Mouse (Mus musculus) liver, embryonic 13.5 days (tissue): ENCODE measurements around the gene Nkg7. TPM values are rescaled to one million over a fixed set of nuclear protein-coding genes. Genes with fewer than 3 reads are reported as not detected.

Source experiments
- ATAC-seq: fragments of 200-750 bp; cut with Nextera tagmentation; 2 replicates; pipeline ENCODE4 v1.8.0; 2017; ENCODE audit warnings: low read depth, mild to moderate bottlenecking, moderate number of reproducible peaks, moderate library complexity
- DNase-seq: peaks from one replicate; pipeline ENCODE4 v3.0.0; 2022
- H3K27ac ChIP-seq: fragments of 300-500 bp; sonication (generic); 2 replicates; pipeline ENCODE4 v1.5.1; 2015; ENCODE audit warnings: moderate library complexity, mild to moderate bottlenecking, inconsistent platforms
- H3K27me3 ChIP-seq: fragments of 300-500 bp; sonication (generic); 2 replicates; pipeline ENCODE4 v1.6.1; 2015; ENCODE audit warnings: mild to moderate bottlenecking, inconsistent platforms
- H3K36me3 ChIP-seq: fragments of 300-500 bp; sonication (generic); 2 replicates; pipeline ENCODE4 v1.6.1; 2015; ENCODE audit warnings: mild to moderate bottlenecking, inconsistent platforms
- H3K4me1 ChIP-seq: fragments of 300-500 bp; sonication (generic); replicated peaks from 2 replicates; pipeline ENCODE4 v1.6.1; 2015; ENCODE audit warnings: inconsistent platforms
- H3K4me2 ChIP-seq: fragments of 300-500 bp; sonication (generic); 2 replicates; pipeline ENCODE4 v1.6.1; 2015; ENCODE audit warnings: inconsistent platforms, mild to moderate bottlenecking, moderate library complexity
- H3K4me3 ChIP-seq: fragments of 300-500 bp; sonication (generic); replicated peaks from 2 replicates; pipeline ENCODE4 v1.5.1; 2015; ENCODE audit warnings: mild to moderate bottlenecking, inconsistent platforms
- H3K9ac ChIP-seq: fragments of 300-500 bp; sonication (generic); 2 replicates; pipeline ENCODE4 v1.6.1; 2015; ENCODE audit warnings: mild to moderate bottlenecking, inconsistent platforms
- H3K9me3 ChIP-seq: fragments of 300-500 bp; sonication (generic); replicated peaks from 2 replicates; pipeline ENCODE4 v1.6.1; 2016; ENCODE audit warnings: inconsistent platforms
- WGBS: fragments of 180-500 bp; shearing (Covaris S2); methylation state at CpG from one replicate; pipeline ENCODE4 v1.1.7; 2015; ENCODE audit not compliant: insufficient replicate concordance; 5-methylcytosine and 5-hydroxymethylcytosine counted together
- polyA plus RNA-seq: library from polyadenylated mRNA; unstranded; fragments of >200 nt; fragmentation: Nextera tagmentation; extraction: Ambion mirVana; gene quantifications from 2 replicates; pipeline ENCODE4 v1.2.1, GENCODE M21; 2015

The Nkg7 gene
- polyA plus RNA-seq, 1 experiment from 2014 or later, result 9.6 TPM

- WGBS, result 53% methylated on average over 3 of the region's 3 CpGs
- H3K36me3 ChIP-seq, result no peaks in the 10 kb centered on the region
- no peak for ATAC-seq
Measured at GRCm38 (mm10) chr7:43423991-43424625, 12.8 kb upstream of the Nkg7 start.

GRCm38 (mm10) chr7:43427406-43427805 lies 9.5 kb upstream of the Nkg7 start, which contains the start of gene Lim2:
Gene Lim2, plus strand, starts transcription at chr7:43427670.
- H3K27ac ChIP-seq, result no peak within 1 kb of the TSS
- no peaks in the 10 kb centered on the region for H3K27me3 ChIP-seq

More at GRCm38 (mm10) chr7:43423991-43424625, 12.8 kb upstream of the Nkg7 start:
- H3K4me3 ChIP-seq, result no peak overlapping the region
- H3K27ac ChIP-seq, result no peak overlapping the region
- no peak for DNase-seq
- H3K4me1 ChIP-seq, result peaks cover 6% of the 10 kb centered on the region
- no peaks in the 10 kb centered on the region for H3K27me3 ChIP-seq
- no peaks in the 10 kb centered on the region for H3K9me3 ChIP-seq
- no peak overlapping the region for H3K4me2 ChIP-seq
- H3K9ac ChIP-seq, result no peak overlapping the region

GRCm38 (mm10) chr7:43429500-43429899 lies 7.4 kb upstream of the Nkg7 start:
- Histone ChIP-seq H3K9me3 (no peaks in the 10 kb centered on the region), H3K9ac (no peak overlapping the region), H3K4me3 (no peak overlapping the region), H3K4me1 (no peaks in the 10 kb centered on the region), H3K36me3 (no peaks in the 10 kb centered on the region), H3K27ac (no peak overlapping the region), H3K27me3 (no peaks in the 10 kb centered on the region), H3K4me2 (no peak overlapping the region)
- no peak for DNase-seq
- WGBS, result 34% methylated on average over 4 of the region's 4 CpGs
- ATAC-seq, result no peak

More at GRCm38 (mm10) chr7:43427406-43427805, 9.5 kb upstream of the Nkg7 start, which contains the start of gene Lim2:
- no peaks in the 10 kb centered on the region for H3K9me3 ChIP-seq
- ATAC-seq (no peak), DNase-seq (no peak)
- WGBS, result 45% methylated on average over 8 of the region's 8 CpGs
- H3K9ac ChIP-seq, result no peak within 1 kb of the TSS
- no peak within 1 kb of the TSS for H3K4me2 ChIP-seq
- H3K4me1 ChIP-seq, result peaks cover 6% of the 10 kb centered on the region
- no peak within 1 kb of the TSS for H3K4me3 ChIP-seq
- no peaks in the 10 kb centered on the region for H3K36me3 ChIP-seq

DNA sequence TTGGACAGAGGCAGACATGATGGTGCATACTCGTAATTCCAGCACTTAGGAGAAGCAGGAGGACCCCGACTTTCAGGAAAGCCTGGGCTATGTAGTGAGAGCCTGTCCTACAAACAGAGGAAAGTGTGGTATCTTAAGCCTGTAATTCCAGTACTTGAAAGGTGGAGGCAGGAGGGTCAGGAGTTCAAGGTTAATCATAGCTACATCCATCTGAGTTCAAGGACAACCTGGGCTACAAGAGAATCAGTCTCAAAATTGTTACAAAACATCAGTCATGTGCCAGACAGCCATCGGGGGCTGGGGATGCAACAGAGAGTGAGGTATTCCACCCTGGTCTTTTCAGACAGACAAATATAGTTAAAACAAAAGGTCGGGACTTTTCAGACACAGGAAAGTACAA lies 4.0 kb upstream of the Nkg7 start:
- H3K27me3 ChIP-seq, result no peaks in the 10 kb centered on the region
- no peak overlapping the region for H3K27ac ChIP-seq
- ATAC-seq (no peak), DNase-seq (no peak)
- no peaks in the 10 kb centered on the region for H3K36me3 ChIP-seq
- WGBS, result 43% methylated on average over 4 of the region's 4 CpGs
- no peak overlapping the region for H3K9ac ChIP-seq
- H3K4me2 ChIP-seq, result no peak overlapping the region
- no peak overlapping the region for H3K4me3 ChIP-seq
- peaks cover 10% of the 10 kb centered on the region for H3K4me1 ChIP-seq
- no peaks in the 10 kb centered on the region for H3K9me3 ChIP-seq

DNA sequence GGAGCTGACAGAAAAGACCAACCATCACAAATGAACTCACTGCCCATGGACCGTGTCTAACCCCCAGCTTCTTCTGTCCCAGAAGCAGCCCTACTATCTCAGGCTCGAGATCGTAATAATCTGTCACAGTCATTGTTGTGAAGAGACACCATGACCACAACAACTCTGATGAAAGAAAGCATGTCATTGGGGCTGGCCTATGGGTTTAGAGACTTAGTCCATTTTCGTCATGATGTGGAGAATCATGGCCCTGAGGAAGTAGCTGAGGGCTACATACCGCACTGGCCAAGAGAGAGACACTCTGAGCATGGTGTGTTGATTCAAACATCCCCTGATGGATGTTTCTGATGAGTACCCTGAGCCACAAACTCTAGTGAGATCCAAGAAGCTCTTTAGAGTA lies 2.2 kb upstream of the Nkg7 start:
- DNase-seq (no peak), ATAC-seq (no peak)
- Histone ChIP-seq H3K36me3 (no peaks in the 10 kb centered on the region), H3K4me3 (no peak overlapping the region), H3K9ac (no peak overlapping the region), H3K4me1 (peaks cover 10% of the 10 kb centered on the region), H3K9me3 (no peaks in the 10 kb centered on the region), H3K27me3 (no peaks in the 10 kb centered on the region), H3K27ac (no peak overlapping the region), H3K4me2 (no peak overlapping the region)
- WGBS, result 70% methylated on average over 5 of the region's 5 CpGs

DNA sequence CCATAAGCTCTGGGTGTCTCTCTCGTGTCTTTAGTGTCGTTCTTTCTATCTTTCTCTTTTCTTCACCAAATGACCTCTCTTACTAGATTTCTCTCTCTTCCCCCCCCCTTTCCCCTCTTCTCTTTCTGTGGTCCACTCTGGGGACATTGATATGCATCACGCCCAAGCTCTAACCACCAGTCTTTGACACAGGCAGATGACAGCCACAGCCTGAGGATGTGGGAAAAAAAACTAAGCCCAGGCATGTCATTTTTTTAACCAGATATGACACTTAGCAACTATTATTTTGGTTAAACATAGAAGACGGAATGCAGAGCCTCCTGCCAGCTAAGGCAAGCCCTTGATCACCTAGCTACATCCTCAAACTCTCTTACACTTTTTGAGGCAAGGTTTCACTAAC lies 1.7 kb downstream of the Nkg7 start:
- H3K4me1 ChIP-seq, result peaks cover 31% of the 10 kb centered on the region
- WGBS, result 24% methylated on average over 4 of the region's 4 CpGs
- no peak overlapping the region for H3K9ac ChIP-seq
- H3K4me3 ChIP-seq, result no peak overlapping the region
- ATAC-seq (no peak), DNase-seq (no peak)
- no peaks in the 10 kb centered on the region for H3K36me3 ChIP-seq
- H3K27me3 ChIP-seq, result no peaks in the 10 kb centered on the region
- H3K9me3 ChIP-seq, result no peaks in the 10 kb centered on the region
- H3K27ac ChIP-seq, result no peak overlapping the region
- H3K4me2 ChIP-seq, result no peak overlapping the region

GRCm38 (mm10) chr7:43440482-43440881 lies 3.6 kb downstream of the Nkg7 start, which contains the start of gene Cldnd2:
Gene Cldnd2, plus strand, starts transcription at chr7:43440782.
- Histone ChIP-seq H3K4me3 (no peak within 1 kb of the TSS), H3K27me3 (no peaks in the 10 kb centered on the region), H3K4me2 (no peak within 1 kb of the TSS), H3K27ac (0 out of 2 replicates have a peak within 1 kb of the TSS, but pooled peaks have one; percentile 34), H3K4me1 (peaks cover 36% of the 10 kb centered on the region), H3K9me3 (no peaks in the 10 kb centered on the region), H3K9ac (no peak within 1 kb of the TSS), H3K36me3 (no peaks in the 10 kb centered on the region)
- WGBS, result 75% methylated on average over 6 of the region's 6 CpGs
- no peak for DNase-seq
- no peak for ATAC-seq

DNA sequence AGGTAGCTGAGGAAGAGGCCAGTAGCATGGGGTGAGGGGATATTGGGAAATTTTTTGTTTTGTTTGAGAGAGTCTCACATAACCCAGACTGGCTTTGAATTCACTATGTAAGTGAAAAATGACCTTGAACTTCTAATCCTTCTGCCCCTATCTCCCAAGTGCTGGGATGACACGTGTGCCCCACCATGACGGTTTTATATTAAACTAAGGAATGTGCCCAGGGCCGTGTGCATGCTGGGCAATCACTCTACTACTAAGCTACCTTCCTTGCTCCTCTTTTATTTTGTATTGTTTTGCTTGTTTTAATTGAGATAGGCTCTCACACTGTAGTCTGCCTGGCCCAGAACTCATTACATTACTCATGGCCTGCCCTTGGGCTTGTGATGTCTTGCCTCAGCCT lies 4.2 kb downstream of the Nkg7 start:
- Histone ChIP-seq H3K9ac (no peak overlapping the region), H3K4me3 (no peak overlapping the region), H3K36me3 (no peaks in the 10 kb centered on the region), H3K9me3 (no peaks in the 10 kb centered on the region), H3K4me1 (peaks cover 38% of the 10 kb centered on the region), H3K27me3 (no peaks in the 10 kb centered on the region), H3K27ac (0 out of 2 replicates have a peak overlapping the region, but pooled peaks have one; percentile 34), H3K4me2 (no peak overlapping the region)
- ATAC-seq, result no peak
- 70% methylated on average over 3 of the region's 3 CpGs for whole genome bisulfite sequencing
- DNase-seq, result no peak

GRCm38 (mm10) chr7:43442684-43443083 lies 5.8 kb downstream of the Nkg7 start:
- Histone ChIP-seq H3K4me1 (peaks cover 54% of the 10 kb centered on the region), H3K4me3 (peak overlapping the region; percentile 75), H3K9me3 (no peaks in the 10 kb centered on the region), H3K27me3 (no peaks in the 10 kb centered on the region), H3K27ac (peak overlapping the region; percentile 89), H3K36me3 (no peaks in the 10 kb centered on the region), H3K4me2 (peak overlapping the region; percentile 97), H3K9ac (peak overlapping the region; percentile 77)
- WGBS, result 5% methylated on average over 9 of the region's 9 CpGs
- no peak for DNase-seq
- no peak for ATAC-seq

GRCm38 (mm10) chr7:43443126-43443916 lies 6.4 kb downstream of the Nkg7 start:
- peak overlapping the region; percentile 97 for H3K4me2 ChIP-seq
- DNase-seq (peak; percentile 71), ATAC-seq (peak; percentile 82)
- peak overlapping the region; percentile 75 for H3K4me3 ChIP-seq
- no peaks in the 10 kb centered on the region for H3K9me3 ChIP-seq
- peak overlapping the region; percentile 89 for H3K27ac ChIP-seq
- peak overlapping the region; percentile 77 for H3K9ac ChIP-seq
- no peaks in the 10 kb centered on the region for H3K27me3 ChIP-seq
- WGBS, result under 1% methylated on average over 36 of the region's 36 CpGs
- H3K4me1 ChIP-seq, result peaks cover 60% of the 10 kb centered on the region
- no peaks in the 10 kb centered on the region for H3K36me3 ChIP-seq

- H3K4me3 ChIP-seq, result peak within 1 kb of the TSS; percentile 75
- no peaks in the 10 kb centered on the region for H3K36me3 ChIP-seq
- DNase-seq (peak; percentile 96), ATAC-seq (peak; percentile 96)
- H3K4me2 ChIP-seq, result peak within 1 kb of the TSS; percentile 97
- under 1% methylated on average over 27 of the region's 27 CpGs for WGBS
- H3K9ac ChIP-seq, result peak within 1 kb of the TSS; percentile 77
- H3K27ac ChIP-seq, result peak within 1 kb of the TSS; percentile 89
- H3K4me1 ChIP-seq, result peaks cover 65% of the 10 kb centered on the region
- no peaks in the 10 kb centered on the region for H3K27me3 ChIP-seq
- H3K9me3 ChIP-seq, result no peaks in the 10 kb centered on the region
Measured at GRCm38 (mm10) chr7:43443917-43444293, 7.0 kb downstream of the Nkg7 start, which contains the start of the genes Etfb and Gm45233. Gene Etfb, plus strand, starts transcription at chr7:43444083. Gene Gm45233, plus strand, starts transcription at chr7:43444128.
